Mouse (Mus musculus): ENCODE data around the gene Elfn2. TPM values are rescaled to one million over a fixed set of nuclear protein-coding genes. Genes with fewer than 3 reads are reported as not detected.

The Elfn2 gene
- total RNA-seq, 1 experiment from 2014 or later, result 5.6 TPM

Other genes with a start within 250 kb of the Elfn2 start
- gene Il2rb, start 223.5 kb downstream of the Elfn2 start, total RNA-seq (2021), result 0.41 and 4.2 TPM in 2 replicates
- 53.4 and 69.2 TPM in 2 replicates for gene C1qtnf6, start 187.4 kb downstream of the Elfn2 start, total RNA-seq (2021)
- gene Sstr3, start 174.1 kb downstream of the Elfn2 start, total RNA-seq (2021), result 0.56 and 0.98 TPM in 2 replicates
- 9.0 and 44.5 TPM in 2 replicates for gene Rac2, start 146.0 kb downstream of the Elfn2 start, total RNA-seq (2021)
- 4.6 and 12.8 TPM in 2 replicates for gene Cyth4, start 121.7 kb downstream of the Elfn2 start, total RNA-seq (2021)
- 13.1 and 19.8 TPM in 2 replicates for gene Mfng, start 54.7 kb upstream of the Elfn2 start, total RNA-seq (2021)
- 10.6 and 12.7 TPM in 2 replicates for gene Card10, start 84.3 kb upstream of the Elfn2 start, total RNA-seq (2021)
- 44.5 and 45.1 TPM in 2 replicates for gene Cdc42ep1, start 123.9 kb upstream of the Elfn2 start, total RNA-seq (2021)
- gene Lgals2, start 136.8 kb upstream of the Elfn2 start, total RNA-seq (2021), result 0.85 TPM in 1 of 2 replicates, not detected in the other
- gene Gga1, start 158.4 kb upstream of the Elfn2 start, total RNA-seq (2021), result 51.7 and 52.0 TPM in 2 replicates
- not detected in 2 replicates for gene Gm49510, start 180.9 kb upstream of the Elfn2 start, total RNA-seq (2021)
- 6.6 and 15.2 TPM in 2 replicates for gene Sh3bp1, start 181.0 kb upstream of the Elfn2 start, total RNA-seq (2021)
- gene Pdxp, start 195.1 kb upstream of the Elfn2 start, total RNA-seq (2021), result 4.4 and 6.2 TPM in 2 replicates
- 554 and 561 TPM in 2 replicates for gene Lgals1, start 208.0 kb upstream of the Elfn2 start, total RNA-seq (2021)
- gene Nol12, start 216.2 kb upstream of the Elfn2 start, total RNA-seq (2021), result 37.0 and 44.4 TPM in 2 replicates
- gene Triobp, start 229.0 kb upstream of the Elfn2 start, total RNA-seq (2021), result 82.2 and 85.0 TPM in 2 replicates

All from adrenal gland, postnatal 14 days (tissue).